Mouse (Mus musculus) liver, postnatal 0 days (tissue): ENCODE measurements around the gene Tmem41b.

Source experiments
- CTCF ChIP-seq: sonication (generic); IDR thresholded peaks from 2 replicates; pipeline ENCODE4 v1.5.1; 2016; ENCODE audit warnings: antibody characterized with exemption, low read depth
- EP300 ChIP-seq: IDR thresholded peaks from 2 replicates; pipeline ENCODE4 v1.6.1; 2016; ENCODE audit warnings: antibody characterized with exemption, low read depth, mild to moderate bottlenecking

DNA sequence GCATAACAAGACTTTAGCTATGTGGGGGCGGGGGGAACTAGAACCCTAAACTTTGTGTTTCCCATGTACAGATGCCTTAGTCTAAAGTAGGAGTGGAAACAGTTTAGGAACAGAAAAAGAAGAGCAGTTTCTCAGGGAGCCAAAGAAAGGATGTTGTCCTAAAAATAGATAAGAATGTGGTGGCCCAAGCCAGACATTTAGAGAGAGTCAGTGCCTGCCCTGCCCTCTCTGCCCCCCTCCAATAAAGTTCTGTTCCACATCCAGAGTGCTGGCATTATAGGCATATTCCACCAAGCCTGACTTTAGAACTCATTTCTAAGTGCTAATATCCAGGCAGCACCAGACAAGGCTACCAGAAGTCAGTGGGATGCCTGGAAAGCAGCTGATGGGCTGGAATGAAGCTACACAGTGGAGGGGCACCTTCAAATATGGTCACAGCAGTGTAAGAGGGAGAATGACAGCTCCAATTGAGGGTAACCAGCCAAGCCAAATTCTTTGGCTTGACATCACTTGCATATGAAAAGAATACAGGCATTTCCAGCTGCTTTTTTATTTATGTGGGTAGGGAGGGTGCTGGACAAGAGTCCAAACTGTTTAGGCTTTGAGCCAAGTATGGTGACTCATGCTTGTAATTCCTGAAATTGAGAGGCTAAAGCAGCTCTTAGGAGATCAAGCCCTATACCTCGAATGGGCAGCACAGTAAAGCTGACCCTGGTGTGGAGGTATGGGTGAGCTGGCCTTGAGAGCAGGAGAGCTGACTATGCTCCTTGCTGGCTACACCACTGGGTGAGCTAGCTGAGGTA, 6.6 kb upstream of the Tmem41b start:
- no peak for TF ChIP-seq CTCF
- TF ChIP-seq EP300 = no peak
